Mouse (Mus musculus) embryo, embryonic 10.5 days (tissue): Measurements from ENCODE around the gene Zc2hc1c.

ENCODE experiments used
- DNase-seq: peaks from one replicate; pipeline ENCODE4 v3.0.0-alpha.2; 2015; ENCODE audit warnings: low spot score

Gene Zc2hc1c

GRCm38 (mm10) chr12:85284331-85284730 lies 4.1 kb upstream of the Zc2hc1c start:
- DNase-seq: no peak

- DNase-seq: no peak
Observed at GRCm38 (mm10) chr12:85284996-85285395, 3.4 kb upstream of the Zc2hc1c start.

- peak; percentile 47 for DNase-seq
Observed at GRCm38 (mm10) chr12:85286941-85287340, 1.4 kb upstream of the Zc2hc1c start.

- DNase-seq: no peak
Observed at GRCm38 (mm10) chr12:85287809-85288485, 444 bp upstream of the Zc2hc1c start, which contains the start of gene Acyp1. Gene Acyp1 (minus strand): TSS chr12:85288438.

GRCm38 (mm10) chr12:85289157-85290000 lies 988 bp downstream of the Zc2hc1c start:
- DNase-seq: no peak

GRCm38 (mm10) chr12:85290633-85291032 lies 2.2 kb downstream of the Zc2hc1c start:
- no peak for DNase-seq

GRCm38 (mm10) chr12:85291541-85291940 lies 3.1 kb downstream of the Zc2hc1c start:
- no peak for DNase-seq

- DNase-seq: no peak
Observed at GRCm38 (mm10) chr12:85292288-85292687, 3.9 kb downstream of the Zc2hc1c start.

GRCm38 (mm10) chr12:85292906-85293305 lies 4.5 kb downstream of the Zc2hc1c start:
- no peak for DNase-seq

GRCm38 (mm10) chr12:85295506-85295905 lies 7.1 kb downstream of the Zc2hc1c start:
- no peak for DNase-seq

GRCm38 (mm10) chr12:85296915-85297314 lies 8.5 kb downstream of the Zc2hc1c start:
- no peak for DNase-seq

- DNase-seq: no peak
Observed at GRCm38 (mm10) chr12:85297345-85297997, 9.1 kb downstream of the Zc2hc1c start.

GRCm38 (mm10) chr12:85298127-85298834 lies 9.9 kb downstream of the Zc2hc1c start:
- DNase-seq: peak; percentile 75

- DNase-seq: no peak
Observed at GRCm38 (mm10) chr12:85298835-85299180, 10.4 kb downstream of the Zc2hc1c start.

- DNase-seq: no peak
Observed at GRCm38 (mm10) chr12:85303256-85303655, 14.9 kb downstream of the Zc2hc1c start.

- DNase-seq: no peak
Observed at GRCm38 (mm10) chr12:85304725-85305124, 16.3 kb downstream of the Zc2hc1c start.

- peak; percentile 94 for DNase-seq
Observed at GRCm38 (mm10) chr12:85305247-85305892, 17.0 kb downstream of the Zc2hc1c start.

- no peak for DNase-seq
Observed at GRCm38 (mm10) chr12:85308651-85309050, 20.3 kb downstream of the Zc2hc1c start.

- no peak for DNase-seq
Observed at GRCm38 (mm10) chr12:85330153-85330552, 41.8 kb downstream of the Zc2hc1c start.

GRCm38 (mm10) chr12:85337567-85338311 lies 49.3 kb downstream of the Zc2hc1c start:
- DNase-seq: no peak

- DNase-seq: peak; percentile 45
Observed at GRCm38 (mm10) chr12:85338815-85339214, 50.4 kb downstream of the Zc2hc1c start.
